Mouse (Mus musculus): Measurements from ENCODE around the gene Sord. TPM values are rescaled to one million over a fixed set of nuclear protein-coding genes. Genes with fewer than 3 reads are reported as not detected.
A peak's percentile ranks its signal among the peaks of the same experiment; 100 is the strongest.

Sord gene
- total RNA-seq, 2 experiments from 2014 or later: 65.2 to 69.0 TPM

DNA sequence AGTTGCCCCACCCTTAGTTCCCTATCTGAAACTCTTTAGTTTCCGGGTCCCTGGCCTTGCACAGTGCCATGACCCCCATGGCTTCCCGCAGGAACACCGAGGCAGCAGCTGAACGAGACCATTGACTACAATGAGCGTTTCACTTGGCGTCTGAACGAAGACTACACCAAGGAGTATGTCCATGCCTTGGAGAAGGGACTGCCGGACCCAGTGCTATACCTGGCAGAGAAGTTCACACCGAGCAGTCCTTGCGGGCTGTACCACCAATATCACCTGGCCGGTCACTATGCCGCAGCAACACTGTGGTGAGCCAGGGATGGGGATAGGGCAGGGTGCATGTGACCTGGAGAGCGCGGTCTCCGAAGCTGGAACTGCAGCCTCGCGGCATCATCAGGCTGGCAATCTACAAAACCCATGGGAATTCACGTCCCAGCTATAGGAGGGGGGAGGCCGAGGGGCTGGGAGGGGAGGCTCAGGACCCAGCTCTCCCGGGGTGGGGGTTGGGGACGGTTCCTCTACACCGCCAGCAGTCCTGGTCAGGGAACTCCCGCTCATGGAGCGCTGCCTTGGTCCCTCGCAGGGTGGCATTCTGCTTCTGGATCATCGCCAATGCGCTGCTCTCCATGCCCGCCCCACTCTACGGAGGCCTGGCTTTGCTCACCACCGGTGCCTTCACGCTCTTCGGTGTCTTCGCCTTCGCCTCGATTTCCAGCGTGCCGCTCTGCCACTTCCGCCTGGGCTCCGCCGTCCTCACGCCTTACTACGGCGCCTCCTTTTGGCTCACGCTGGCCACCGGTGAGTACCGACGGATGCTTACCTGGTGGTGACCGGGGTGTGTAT is 66.8 kb downstream of the Sord start:
- peak; percentile 12 for DNase-seq (ENCODE audit: low spot score)

DNA sequence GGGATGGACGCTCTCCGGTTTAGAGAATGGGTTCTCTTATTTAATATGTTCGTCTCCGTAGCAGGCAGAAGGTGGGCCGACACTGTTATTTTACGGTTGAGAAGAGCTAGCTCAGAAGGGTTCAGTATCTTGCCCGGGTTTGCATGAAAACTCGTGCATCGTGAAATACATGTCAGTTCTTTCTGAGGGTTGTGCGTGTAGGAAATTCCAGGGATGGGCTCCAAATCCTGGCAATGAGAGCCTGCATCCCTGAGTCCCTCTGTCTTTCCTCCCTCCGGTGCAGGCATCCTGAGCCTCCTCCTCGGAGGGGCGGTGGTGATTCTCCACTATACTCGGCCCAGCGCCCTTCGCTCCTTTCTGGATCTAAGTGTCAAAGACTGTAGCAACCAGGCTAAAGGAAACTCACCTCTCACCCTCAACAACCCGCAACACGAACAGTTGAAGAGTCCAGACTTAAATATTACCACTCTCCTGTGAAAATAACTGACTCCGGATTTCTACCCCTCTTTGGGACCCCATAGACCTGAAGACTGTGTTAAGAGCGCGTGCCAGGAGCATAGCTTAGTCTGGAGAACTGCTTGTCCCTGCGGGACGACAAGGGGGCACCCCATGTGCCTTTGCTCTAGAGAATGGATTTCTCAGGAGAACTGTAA is 67.5 kb downstream of the Sord start:
- no peak for DNase-seq (ENCODE audit: low spot score)

DNA sequence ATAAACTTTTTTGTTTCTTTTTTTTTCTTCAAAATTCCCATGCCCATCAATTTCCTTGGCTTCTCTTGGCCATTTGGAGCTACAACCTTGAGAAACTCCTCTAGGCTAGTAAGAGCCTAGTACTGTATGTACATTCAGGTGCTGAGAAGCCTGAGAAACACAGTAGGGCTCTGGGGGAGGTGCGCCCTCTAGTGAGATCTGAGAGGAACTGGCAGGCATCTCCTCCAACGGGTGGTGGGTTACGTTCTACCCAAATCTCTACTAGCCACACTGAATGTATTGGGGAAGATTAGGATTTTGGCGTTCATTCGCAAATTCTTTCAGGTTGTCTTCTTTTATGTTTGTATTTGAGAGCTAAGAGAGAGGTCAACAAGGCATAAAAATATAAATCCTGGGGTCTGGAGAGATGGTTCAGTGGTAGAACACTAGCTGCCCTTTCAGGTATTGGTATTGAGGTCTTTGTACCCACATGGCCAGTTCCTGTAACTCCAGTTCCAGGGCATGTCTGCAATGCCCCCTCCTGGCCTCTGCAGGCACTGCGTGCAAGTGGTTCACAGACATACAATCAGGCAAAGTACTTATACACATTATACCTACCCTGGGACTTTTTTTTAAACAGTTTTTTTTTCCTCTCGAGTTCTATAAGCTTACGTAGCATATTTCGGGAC is 68.2 kb downstream of the Sord start:
- DNase-seq (ENCODE audit: low spot score): peak; percentile 49

DNA sequence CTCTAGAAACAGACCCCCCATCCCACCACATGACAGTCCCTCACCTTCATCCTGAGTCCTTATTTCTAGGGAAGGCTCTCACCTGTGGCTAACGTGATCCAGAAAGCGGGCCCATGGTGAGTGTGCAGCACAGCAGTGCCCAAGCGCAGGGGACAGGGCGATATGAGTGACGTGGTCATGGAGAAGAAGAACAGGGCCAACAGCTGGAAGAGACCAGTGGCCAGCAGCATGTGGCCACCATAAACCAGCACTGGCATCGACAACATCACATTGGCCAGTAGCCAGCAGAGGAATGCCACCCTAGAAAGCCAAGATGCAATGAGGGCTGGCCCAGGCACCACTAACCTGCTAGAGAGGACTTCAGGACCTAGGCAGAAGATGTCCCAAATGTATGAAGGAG is 70.0 kb downstream of the Sord start:
- no peak for DNase-seq (ENCODE audit: low spot score)

DNA sequence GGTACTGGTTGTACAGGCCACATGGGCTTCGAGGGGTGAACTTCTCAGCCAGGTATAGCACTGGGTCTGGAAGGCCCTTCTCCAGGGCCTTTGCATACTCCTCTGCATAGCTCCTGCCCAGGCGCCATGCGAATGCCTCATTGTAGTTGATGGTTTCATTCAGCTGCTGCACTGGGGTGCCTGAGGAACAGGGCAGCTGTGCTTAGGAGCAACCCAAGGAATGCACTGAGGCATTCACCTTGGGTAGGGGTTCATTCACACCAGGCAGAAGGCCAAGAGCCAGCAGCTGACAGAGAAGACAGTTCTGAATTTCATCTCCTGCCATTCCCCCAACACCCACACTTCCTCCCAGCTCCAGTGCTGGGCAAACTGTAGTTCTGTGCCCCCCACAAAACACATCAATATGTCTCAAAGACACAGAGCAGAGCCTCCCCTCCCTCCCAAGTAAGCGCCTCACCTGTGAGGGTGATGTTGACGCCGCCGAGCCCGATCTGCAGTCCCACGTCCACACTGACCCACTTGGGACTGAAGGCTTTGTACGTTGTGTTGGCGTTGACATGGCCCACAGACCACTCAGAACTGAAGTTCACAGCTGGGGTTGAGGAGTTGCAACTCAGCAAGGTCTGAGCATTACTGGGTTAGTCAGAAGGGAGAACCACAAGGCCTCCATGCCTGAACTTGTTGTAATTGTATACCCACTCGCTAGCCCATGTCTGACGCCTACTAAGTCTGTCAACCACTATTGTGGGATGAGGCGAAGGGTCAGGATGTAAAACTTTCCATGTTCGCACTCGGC is 70.7 kb downstream of the Sord start:
- DNase-seq (ENCODE audit: low spot score): no peak

DNA sequence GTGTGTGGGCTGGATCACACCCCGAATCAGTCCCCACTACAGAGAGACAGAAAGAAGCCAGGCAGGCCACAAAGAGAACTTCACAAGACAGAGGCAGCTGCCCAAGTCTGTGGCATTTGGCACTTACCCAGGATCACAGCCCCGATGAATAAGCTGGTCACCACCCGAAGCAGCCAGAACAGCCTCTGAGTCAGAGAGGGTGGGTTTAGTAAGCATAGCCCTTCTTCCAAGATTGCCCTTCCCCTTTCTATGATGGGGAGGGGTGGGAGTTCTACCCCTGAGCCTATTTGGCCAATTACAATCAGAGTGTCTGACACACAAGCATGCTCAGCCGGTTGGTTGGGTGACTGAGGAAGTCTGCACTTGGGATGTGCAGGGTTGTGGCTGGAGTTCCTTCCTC is 71.6 kb downstream of the Sord start:
- DNase-seq (ENCODE audit: low spot score): no peak

DNA sequence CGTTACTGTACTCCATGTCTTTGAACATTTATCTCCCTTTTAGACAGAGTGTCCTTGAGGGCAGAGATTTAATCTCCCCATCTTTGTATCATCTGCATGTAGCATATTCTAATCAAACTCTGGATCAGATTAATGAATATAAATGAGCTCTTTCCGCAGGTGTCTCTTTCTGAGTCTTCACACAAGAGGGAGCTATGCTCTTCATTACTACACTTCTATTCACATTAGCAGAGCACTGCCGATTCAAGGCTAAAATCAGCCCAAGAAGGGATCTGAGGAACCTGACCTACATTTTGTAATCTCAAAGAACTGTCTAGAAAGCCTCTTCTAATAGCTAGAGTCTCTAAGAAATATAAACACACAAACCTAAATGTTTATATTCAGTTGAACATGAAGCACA is 75.1 kb downstream of the Sord start:
- no peak for DNase-seq (ENCODE audit: low spot score)

DNA sequence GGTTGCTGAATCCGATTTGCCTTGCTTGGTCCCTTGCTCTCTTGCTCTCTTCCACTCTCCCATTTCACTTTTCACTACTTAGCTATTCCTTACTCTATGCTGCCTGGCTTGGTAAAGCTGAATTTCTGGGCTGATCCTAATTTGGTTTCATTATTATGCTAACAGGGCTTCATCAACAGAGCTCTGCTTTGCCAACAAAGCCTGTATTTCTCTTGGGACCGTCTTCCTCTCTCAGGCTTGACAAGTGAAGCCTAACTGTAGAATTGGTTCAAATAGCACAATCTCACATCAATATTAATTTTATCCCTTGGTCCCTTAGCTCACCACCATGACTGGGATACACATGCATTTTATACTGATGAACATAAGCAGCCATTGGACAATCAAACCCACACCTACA is 77.0 kb downstream of the Sord start:
- DNase-seq (ENCODE audit: low spot score): no peak

DNA sequence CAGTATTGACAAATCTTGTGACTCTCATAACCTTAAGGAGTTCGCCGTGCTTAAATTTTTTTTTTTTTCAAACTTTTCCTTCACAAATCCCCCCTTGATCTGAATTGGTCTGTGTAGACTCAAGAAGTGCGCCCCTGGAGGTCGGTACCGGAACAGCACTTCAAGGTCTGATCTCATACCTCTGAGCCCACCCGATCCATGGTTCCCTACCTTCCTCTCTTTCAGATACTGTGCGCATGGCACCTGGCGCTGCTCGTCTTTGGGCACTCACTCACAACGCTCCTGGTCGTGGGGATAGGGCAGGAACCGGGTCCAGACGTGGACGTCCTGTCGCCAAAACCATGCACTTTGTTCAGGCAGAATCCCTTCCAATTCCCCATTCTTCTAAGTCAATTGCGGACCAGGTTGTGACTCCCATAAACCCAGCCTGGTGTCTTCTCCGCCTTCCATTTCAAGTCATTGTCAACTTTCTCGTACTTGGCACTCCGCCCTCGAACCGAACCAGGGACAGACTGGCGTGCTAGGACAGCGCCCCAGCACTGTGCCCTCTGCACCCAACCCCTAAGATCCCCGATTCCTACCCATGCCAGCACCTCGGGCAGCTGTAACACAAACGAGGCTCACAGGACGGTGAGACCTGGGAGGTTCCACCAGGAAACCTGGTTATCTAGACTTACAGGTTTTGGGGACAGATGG is 78.3 kb downstream of the Sord start:
- DNase-seq (ENCODE audit: low spot score): peak; percentile 48

DNA sequence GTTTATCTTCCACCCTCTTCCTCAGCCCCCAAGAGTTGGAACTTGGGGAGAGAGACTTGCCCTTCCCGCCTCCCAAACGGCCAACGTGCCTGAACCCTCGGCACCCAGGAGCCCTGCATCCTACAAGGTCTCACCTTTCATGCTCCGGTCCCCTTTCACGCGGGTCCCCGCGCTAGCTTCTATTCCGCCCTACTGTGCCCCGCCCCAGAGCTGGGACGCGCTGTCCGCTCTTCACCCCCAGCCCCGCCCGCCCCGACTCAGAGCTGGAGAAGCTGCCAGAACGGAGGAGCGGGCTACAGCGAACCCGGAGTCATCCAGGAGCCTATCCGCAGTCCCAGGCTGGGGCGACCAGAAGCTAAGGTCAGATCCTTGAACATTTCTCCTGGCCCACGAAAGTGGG is 79.0 kb downstream of the Sord start, which contains the start of gene Duoxa1:
Gene Duoxa1 (minus strand): TSS at position 195 of the 400 bp plus-strand sequence.
- no peak for DNase-seq (ENCODE audit: low spot score)

Other genes starting within 250 kb of the Sord start
- 10 to 100 TPM; 31.2 to 35.6 TPM for gene Eif3j1, start 206.2 kb upstream of the Sord start, total RNA-seq (2021)
- 1 to 10 TPM; 5.8 to 6.4 TPM for gene Spg11, start 116.4 kb upstream of the Sord start, total RNA-seq (2021)
- gene B2m, start 87.1 kb upstream of the Sord start, total RNA-seq (2021): 100 to 1,000 TPM in 1 of 2 experiments, 10 to 100 TPM in 1; 82.2 to 128 TPM
- not detected for gene Trim69, start 74.0 kb upstream of the Sord start, total RNA-seq (2021)
- gene Patl2, start 48.6 kb upstream of the Sord start, total RNA-seq (2021): not detected
- gene Terb2, start 48.5 kb upstream of the Sord start, total RNA-seq (2021): not detected
- gene Duox2, start 63.7 kb downstream of the Sord start, total RNA-seq (2021): under 1 TPM; 0.07 to 0.09 TPM
- not detected for gene Duoxa2, start 64.2 kb downstream of the Sord start, total RNA-seq (2021)
- gene Duoxa1, start 79.0 kb downstream of the Sord start, total RNA-seq (2021): 1 to 10 TPM in 1 of 2 experiments, under 1 TPM in 1; 0.25 to 1.2 TPM
- gene Duox1, start 80.9 kb downstream of the Sord start, total RNA-seq (2021): under 1 TPM; 0.50 to 0.83 TPM
- 1 to 10 TPM; 1.7 to 1.9 TPM for gene Shf, start 134.4 kb downstream of the Sord start, total RNA-seq (2021)
- gene Slc28a2, start 191.7 kb downstream of the Sord start, total RNA-seq (2021): 1 to 10 TPM; 5.5 to 8.2 TPM